Mouse (Mus musculus): ENCODE measurements around the gene 9430097D07Rik.
A peak's percentile ranks its signal among the peaks of the same experiment; 100 is the strongest.

9430097D07Rik gene

DNA sequence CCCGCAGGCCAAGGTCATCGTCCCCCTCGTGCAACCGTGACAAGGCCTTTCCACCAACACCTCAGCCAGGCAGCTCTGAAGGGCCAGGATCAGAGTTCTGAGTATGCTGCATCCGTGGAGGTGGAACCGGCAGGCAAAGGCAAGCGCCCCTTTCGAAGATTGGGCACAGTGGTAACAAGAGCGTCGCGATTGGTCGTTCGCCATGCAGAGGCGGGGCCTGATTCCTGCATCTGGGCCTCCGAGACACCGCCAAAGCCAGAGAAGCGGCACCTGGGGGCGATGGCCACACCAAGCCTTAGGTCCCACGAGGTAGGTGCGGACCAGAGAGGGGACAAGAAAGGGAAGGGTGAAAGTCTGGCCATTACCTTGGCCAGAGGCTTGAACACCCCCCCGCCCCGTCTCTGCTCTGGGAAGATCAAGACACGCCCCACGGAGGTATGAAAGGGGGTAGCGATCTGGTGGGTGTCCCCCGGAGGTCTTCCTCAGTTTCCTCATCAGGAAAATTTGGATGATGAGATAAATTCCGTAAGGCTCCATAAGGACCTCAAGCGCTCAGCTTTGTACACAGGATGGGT is at the start of gene 9430097D07Rik:
9430097D07Rik (minus strand) TSS at position 99 of the 575 bp plus-strand sequence.
- DNase-seq = peak; percentile 48 to 67

- no peak for DNase-seq
Observed at GRCm38 (mm10) chr2:32624111-32624748, 48.7 kb upstream of the 9430097D07Rik start.

DNA sequence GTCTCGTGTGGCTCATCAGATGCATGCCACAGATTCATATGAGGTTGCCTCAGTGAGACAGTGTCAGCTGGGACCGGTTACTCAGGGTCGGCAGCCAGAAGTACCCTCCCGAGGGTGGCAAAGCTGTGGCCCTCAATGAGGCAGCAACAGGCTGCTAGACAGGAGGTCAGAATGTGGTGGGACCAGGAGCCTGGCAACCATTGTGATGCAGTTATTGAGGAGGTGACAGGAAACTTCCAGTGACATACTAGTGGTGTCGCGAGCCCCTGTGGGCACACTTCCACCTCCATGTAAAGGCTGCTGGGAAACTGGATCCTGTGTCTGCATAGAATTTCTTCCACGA is 46.0 kb upstream of the 9430097D07Rik start, which contains the start of gene Ak1:
Ak1 (plus strand) TSS at position 242 of the 343 bp plus-strand sequence.
- DNase-seq = no peak

DNA sequence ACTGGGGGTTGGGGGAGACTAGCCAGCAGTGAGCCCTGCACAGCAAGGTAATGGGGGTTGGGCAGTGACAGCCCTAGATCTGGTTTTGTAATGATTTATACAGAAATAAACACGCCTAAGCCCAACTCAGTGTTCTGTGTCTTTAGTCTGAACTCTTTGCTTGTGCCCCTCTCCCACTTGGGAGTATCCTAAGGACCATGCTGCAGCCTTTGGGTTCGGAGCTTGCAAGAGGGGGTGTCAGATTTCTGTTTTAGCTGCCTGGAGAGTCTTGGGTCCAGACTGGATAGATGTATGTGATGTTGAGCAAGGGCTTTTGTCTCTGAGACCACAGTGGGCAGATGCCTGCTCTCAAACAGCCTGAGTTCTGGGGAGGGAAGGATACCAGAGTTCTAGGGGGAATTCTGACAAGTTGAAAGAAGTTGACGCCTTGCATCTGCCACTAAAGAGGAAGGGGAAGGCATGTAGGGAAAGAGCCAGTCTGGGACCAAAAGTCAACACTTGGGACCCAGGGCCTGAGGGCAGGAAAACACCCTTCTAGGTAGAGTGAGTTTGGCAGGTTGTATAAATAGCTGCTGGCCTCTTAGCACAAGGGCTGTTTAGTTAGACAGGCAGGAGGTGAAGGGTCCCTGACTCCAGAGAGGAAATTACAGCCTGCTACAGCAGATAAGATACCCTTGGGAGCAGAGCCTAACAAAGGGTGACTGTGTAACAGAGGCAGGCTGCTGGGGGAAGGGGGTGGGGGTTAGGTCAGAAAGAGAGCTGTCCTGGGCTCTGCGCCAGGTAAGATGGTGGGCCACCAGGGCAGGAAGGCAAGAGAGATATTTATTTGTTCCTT is 45.4 kb upstream of the 9430097D07Rik start:
- no peak for DNase-seq

DNA sequence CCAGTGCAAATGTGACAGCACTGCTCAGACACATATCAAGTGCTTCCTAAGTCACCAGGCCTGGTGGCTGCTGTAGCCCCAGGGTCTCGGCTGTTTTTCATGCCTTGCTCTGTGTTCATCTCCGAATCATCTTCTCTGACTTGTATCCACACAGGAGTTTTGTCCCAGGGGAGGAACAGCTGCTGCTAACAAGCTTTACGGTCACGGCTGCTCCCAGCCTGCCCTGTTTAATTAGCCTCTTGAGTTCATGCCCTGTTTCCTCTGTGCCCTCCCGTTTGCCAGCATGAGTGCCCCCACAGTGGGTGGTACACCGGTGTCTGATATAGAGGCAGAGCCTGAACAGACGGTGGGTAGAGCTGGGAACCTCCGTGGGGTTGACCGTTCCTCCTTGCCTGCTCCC is 42.6 kb upstream of the 9430097D07Rik start:
- DNase-seq = no peak

GRCm38 (mm10) chr2:32617601-32618000 is 42.1 kb upstream of the 9430097D07Rik start:
- DNase-seq = no peak

GRCm38 (mm10) chr2:32617109-32617508 is 41.6 kb upstream of the 9430097D07Rik start:
- DNase-seq = no peak

- no peak for DNase-seq
Observed at GRCm38 (mm10) chr2:32612274-32612673, 36.8 kb upstream of the 9430097D07Rik start.

GRCm38 (mm10) chr2:32610610-32611229 is 35.2 kb upstream of the 9430097D07Rik start:
- DNase-seq = peak; percentile 36 to 50

DNA sequence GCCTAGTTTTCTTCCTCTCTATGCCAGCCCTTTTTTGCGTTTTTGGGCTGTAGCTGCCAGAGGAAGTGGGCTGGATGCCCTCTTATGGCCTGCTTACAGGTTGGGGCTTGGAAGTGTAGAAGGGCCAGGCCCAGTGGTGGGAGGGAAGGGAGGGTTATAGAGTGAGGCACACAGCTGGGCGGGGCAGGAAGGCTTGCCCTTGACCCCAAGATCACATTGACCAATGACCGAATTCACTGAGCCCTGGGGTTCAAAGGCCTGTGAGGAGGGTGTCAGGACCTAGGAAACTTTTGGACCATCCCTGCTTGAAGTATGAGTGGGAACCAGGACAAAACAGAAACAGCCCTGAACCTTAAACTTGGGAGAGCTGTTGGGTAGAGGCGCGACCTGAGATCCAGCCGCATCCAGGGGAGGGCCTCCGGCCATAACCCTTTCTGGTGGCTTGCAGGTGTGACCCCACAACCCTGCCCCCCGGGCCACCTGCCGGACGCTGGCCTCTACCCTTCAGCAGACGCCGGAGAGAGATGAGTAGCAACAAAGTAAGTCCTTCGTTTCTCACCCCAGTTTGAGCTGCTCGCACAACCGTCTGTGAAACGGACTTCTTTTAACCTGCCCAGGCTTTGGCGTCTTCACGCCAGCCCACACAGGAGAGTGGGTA is 33.4 kb upstream of the 9430097D07Rik start:
- DNase-seq = no peak

DNA sequence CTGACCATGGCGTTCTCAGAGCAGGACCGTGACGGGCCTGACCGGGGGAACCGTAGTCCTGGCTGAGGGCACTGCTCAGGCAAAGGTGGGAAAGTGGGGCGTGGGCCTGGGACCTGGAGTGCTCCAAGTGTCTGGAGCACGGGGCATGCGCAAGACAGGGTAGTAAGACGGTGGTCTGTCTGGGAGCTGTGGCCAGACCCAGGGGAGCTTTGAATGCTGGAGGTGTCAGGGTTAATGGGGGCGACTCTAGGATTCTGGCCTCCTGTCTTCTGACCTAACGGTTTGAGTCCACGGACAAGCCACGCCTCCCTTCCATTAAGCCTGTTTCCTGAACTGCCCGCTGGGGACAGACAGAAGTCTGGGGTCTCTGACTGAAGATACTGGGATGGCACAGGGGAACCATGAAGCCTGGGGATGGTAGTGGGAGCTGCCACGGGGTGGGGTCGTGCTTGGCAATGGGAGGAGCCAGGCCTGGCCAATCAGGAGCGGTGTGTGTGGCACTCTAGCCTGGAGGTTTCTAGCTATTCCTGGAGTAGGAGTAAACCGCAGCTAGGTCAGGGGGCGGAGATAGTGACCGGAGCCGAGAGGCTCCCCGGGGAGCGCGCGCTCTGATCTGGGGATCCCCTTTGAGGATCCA is 32.8 kb upstream of the 9430097D07Rik start:
- DNase-seq = no peak

DNA sequence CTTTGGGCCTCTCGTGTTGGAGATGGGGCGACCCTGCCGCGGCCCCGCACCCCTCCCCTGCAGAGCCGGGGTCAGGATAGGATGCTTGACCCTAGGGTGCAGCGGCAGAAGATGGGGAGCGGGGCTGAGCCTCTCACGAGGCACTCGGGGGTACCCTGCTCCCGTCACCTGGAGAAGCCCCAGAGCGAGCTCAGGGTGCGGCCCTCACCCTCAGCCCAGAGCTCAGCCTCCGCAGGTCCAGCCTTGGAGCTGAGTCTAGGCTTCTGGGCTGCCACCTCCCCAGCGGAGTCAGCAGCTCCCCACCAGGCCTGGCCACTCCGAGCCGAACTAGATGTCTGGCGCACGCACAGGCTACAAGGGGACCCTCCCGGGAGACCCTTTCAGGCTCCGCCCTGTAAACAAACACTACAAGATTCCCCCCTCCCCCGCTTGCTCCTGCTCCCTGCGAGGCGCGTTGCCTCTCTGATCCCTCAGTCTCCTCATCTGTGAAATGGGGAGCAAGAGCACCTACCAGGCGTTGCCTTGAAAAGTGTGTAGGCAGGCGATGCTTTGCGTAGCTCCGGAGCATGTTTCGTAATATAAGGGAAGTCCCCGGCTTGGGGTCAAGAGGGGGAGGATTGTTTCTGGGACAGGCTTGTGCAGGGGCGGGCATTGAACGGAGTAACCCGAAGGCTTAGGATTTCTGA is 31.9 kb upstream of the 9430097D07Rik start:
- no peak for DNase-seq

- peak; percentile 69 to 82 for DNase-seq
Observed at GRCm38 (mm10) chr2:32606161-32607142, 31.0 kb upstream of the 9430097D07Rik start.

DNA sequence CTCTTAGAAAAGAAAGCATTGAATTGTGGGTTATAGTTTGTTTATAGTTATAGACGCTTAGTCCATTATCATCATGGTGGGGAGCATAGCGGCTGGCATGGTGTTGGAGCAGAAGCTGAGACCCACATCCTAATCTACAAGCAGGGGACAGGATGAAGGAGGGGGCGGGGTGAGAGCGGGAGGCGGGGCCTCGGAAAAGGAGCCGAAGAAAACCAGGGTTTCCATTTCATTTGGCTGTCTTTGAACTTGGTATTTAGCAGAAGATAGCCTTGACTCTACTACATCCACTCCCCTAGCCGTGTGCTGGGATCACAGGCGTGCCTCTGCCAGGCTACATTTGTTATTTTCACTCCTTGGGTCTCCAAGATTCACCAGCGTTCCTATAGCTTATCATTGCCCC is 29.1 kb upstream of the 9430097D07Rik start:
- DNase-seq = no peak

DNA sequence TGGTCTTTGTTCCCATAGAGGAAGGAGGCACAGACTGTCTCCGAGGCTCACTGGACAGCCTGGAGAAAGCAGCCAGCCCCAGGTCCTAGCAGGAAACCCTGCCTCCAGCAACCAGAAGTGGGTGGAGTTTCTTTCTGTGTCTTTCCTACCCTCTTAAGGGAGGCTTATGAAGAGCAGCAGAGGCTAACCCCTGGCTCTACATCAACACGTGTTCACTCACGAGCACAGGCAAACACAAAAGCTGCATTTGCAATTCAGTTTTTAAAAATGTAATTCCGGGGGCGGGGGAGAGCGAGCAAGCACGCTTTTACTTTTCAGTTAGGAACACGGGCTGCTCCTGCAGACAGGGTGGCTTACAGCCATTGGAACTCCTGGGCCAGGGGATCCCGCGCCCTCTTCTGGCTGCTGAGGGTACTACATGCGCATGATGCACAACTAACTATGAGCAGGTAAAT is 27.1 kb upstream of the 9430097D07Rik start:
- peak; percentile 82 to 89 for DNase-seq

DNA sequence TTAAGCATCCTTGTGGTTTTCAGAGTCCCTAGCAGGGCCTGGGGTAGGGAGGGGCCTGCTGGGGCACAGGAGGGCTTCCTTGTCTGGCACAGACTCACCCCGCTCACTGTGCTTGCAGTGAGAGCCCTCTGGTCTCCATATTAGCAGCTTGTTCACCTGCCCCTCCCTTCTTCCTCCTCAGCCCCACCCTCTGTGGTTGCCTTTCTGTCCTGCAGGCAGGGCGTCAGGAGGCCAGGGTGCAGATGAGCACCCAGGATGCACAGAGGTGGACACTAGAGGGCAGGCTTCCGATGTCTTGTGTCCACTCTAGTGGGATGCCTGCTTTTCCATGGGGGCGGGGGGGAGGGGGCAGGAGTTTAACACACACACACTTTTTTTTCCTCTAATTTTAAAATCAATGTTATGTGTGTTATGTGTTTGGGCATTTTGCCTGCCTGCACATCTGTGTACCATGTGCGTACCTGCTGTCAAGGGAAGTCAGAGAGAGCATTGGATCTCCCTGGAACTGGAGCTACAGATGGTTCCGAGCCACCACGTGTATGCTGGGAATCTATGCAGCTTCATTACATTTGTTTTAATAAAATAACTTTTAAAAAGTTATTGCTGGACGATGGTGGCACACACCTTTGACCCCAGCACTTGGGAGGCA is 26.1 kb upstream of the 9430097D07Rik start:
- peak in 1 of 2 experiments; percentile 47 for DNase-seq

DNA sequence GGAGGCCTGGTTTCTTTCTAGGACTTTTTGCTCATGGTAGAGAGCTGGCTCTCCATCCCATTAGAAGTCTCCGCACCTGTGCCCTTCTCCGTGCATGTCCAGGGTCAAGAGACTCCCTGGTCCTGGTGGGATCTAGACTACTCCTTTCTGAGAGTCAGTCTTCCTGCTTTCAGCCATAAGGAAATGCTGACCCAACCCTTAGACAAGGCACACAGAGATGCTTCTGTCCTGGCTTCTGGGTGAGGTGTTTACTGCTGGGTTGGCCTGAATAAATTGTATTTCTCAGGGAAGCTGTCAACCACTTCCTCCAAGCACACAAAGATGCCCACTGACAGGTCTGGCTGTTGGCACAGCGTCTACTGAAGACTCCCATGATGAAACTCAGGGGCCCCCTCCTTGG is 23.9 kb upstream of the 9430097D07Rik start, which contains the start of gene St6galnac6:
St6galnac6 (plus strand) TSS at position 301 of the 400 bp plus-strand sequence.
- no peak for DNase-seq

- DNase-seq = no peak
Observed at GRCm38 (mm10) chr2:32598506-32598905, 23.0 kb upstream of the 9430097D07Rik start.

DNA sequence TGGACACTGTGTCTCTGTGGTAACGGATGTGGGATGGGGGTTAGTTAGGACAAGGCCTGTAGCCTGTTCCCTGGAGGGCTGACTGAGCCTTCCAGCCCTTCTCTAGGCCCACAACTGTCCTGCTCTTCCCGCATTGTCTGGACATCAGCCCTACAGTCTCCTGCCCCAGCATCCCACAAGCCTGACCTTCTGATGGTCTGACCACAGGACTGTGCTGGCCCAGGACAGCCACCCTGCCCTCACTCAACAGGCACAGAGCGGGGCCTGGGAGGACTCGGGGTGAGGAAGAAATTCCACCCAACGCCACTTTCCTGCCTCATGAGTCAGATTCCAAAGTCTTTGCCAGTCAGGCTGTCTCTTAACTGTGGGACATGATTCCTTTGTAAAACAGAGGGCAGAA is 22.2 kb upstream of the 9430097D07Rik start:
- no peak for DNase-seq

DNA sequence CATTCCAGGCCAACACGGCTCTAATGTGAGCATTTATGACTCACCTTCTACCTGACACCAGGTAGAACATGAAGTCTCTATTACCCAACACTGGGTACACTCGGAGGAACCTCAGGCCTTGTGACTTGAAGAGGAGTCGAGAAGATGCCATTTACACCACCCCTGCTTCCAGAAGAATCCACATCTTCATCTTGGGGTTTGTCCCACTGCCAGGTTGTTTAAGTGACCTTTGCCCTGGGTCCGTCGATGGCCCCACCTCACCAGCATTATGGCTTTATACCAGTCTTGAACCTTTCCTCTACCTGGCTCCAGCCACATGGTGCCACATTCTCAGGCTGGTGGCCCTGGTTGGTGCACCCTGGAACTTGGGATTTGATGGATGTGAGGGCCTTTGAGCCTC is 21.8 kb upstream of the 9430097D07Rik start:
- DNase-seq = no peak
